Mouse (Mus musculus): Measurements from ENCODE around the gene Kmt2d.

The Kmt2d gene

GRCm38 (mm10) chr15:98802926-98803325, 68.1 kb downstream of the Kmt2d start:
- DNase-seq (ENCODE audit: low spot score in 2 of 2), result no peak

- peak; percentile 71 to 79 for DNase-seq (ENCODE audit: low spot score in 2 of 2)
Measured at GRCm38 (mm10) chr15:98799396-98799795, 71.6 kb downstream of the Kmt2d start.

- DNase-seq (ENCODE audit: low spot score in 2 of 2), result no peak
Measured at GRCm38 (mm10) chr15:98798903-98799302, 72.1 kb downstream of the Kmt2d start.

DNA sequence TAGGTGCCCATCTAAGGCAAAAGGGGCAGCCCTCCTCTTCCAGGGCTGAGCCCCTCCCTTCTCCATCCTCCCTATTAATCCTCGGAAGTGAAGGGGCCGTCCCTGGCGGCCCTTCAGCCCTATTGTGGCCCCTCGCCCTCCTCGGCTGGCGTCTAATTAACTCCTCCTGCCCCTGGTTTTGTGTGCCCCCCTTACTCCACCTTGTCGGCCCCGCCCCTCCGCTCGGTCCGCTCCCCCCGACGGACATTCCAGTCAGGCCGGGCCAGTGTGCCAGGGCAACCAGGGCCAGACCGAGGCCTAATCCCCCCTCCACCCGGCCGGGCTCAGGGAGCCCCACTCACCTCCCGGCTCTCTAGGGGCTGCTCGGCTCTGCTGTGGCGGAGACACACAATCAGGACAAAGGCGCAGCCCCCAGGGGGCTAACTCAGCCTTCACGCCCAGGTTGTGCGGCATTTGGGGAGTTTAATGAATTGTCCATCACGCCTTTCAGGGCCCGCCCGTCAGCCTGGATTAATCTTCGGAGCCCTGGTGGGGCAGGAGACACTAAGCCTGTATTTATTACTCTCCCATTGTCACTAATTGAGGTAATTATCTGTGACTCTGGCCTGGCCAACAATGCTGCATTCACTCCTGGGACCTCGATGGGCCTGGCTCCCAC, 73.0 kb downstream of the Kmt2d start:
- no peak for DNase-seq (ENCODE audit: low spot score in 2 of 2)

GRCm38 (mm10) chr15:98796803-98797595, 74.0 kb downstream of the Kmt2d start:
- DNase-seq (ENCODE audit: low spot score in 2 of 2), result no peak

GRCm38 (mm10) chr15:98793141-98793698, 77.8 kb downstream of the Kmt2d start:
- no peak for DNase-seq (ENCODE audit: low spot score in 2 of 2)

- no peak for DNase-seq (ENCODE audit: low spot score in 2 of 2)
Measured at GRCm38 (mm10) chr15:98792233-98793020, 78.6 kb downstream of the Kmt2d start.

DNA sequence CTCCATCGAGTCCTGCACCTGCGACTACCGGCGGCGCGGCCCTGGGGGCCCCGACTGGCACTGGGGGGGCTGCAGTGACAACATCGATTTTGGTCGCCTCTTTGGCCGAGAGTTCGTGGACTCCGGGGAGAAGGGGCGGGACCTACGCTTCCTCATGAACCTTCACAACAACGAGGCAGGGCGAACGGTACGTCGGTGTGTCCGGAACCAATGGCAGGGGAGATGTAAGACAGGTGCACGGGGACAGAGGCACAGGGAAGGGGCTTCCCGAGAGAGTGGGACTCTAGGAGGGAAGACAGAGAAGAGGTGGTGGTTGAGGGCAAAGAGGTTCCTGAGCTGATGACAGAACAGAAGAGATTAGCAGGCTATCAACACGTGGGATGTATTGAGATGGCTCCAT, 79.2 kb downstream of the Kmt2d start:
- DNase-seq (ENCODE audit: low spot score in 2 of 2), result no peak

GRCm38 (mm10) chr15:98791221-98791620, 79.8 kb downstream of the Kmt2d start:
- no peak for DNase-seq (ENCODE audit: low spot score in 2 of 2)

DNA sequence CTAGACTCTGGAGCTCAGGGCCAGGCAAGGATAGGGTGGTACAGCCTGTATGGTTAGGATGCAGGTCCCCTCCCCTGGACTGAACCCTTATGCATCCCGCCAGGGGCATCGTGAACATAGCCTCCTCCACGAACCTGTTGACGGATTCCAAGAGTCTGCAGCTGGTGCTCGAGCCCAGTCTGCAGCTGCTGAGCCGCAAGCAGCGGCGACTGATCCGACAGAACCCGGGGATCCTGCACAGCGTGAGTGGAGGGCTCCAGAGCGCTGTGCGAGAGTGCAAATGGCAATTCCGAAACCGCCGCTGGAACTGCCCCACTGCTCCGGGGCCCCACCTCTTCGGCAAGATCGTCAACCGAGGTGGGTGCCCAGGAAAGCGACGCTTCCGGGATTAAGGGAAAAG, 80.2 kb downstream of the Kmt2d start:
- DNase-seq (ENCODE audit: low spot score in 2 of 2), result no peak

GRCm38 (mm10) chr15:98789661-98790535, 81.1 kb downstream of the Kmt2d start, which contains the start of gene Wnt1:
Gene Wnt1 (plus strand): TSS chr15:98789857.
- DNase-seq (ENCODE audit: low spot score in 2 of 2), result no peak

GRCm38 (mm10) chr15:98788972-98789660, 81.9 kb downstream of the Kmt2d start:
- DNase-seq (ENCODE audit: low spot score in 2 of 2), result no peak

- no peak for DNase-seq (ENCODE audit: low spot score in 2 of 2)
Measured at GRCm38 (mm10) chr15:98787930-98788329, 83.1 kb downstream of the Kmt2d start.

GRCm38 (mm10) chr15:98785744-98786143, 85.3 kb downstream of the Kmt2d start:
- no peak for DNase-seq (ENCODE audit: low spot score in 2 of 2)

Measured in frontal cortex, postnatal 25 days (tissue).